Mouse (Mus musculus): Measurements from ENCODE around the gene Lingo2.

- TF ChIP-seq ZNF384 (IDR thresholded peaks at IDR 0.05; ENCODE audit: low read depth, low read length) (no peak), HCFC1 (IDR thresholded peaks at IDR 0.05; ENCODE audit: borderline replicate concordance, insufficient read depth, low read length) (no peak), CHD2 (IDR thresholded peaks at IDR 0.05; ENCODE audit: low read depth, low read length) (no peak), ZC3H11A (IDR thresholded peaks at IDR 0.05; ENCODE audit: borderline replicate concordance, low read depth, low read length) (no peak), MAFK (IDR thresholded peaks at IDR 0.05; ENCODE audit: insufficient read depth, low read depth, low read length) (no peak)
Observed at GRCm38 (mm10) chr4:35897769-35898564, 1053.6 kb downstream of the Lingo2 start.

Data from ES-E14 (cell line).